Mouse (Mus musculus): Measurements from ENCODE around the gene Gm42688. TPM values are rescaled to one million over a fixed set of nuclear protein-coding genes. Genes with fewer than 3 reads are reported as not detected.
A peak's percentile ranks its signal among the peaks of the same experiment; 100 is the strongest.
"Not testable (repeated sequence)": the region's sequence is repeated elsewhere in the genome, so short reads cannot be mapped to it uniquely, and the experiment has no call there.

The Gm42688 gene
- total RNA-seq, 1 experiment from 2014 or later, result 12.1 TPM

- DNase-seq, result no peak
Measured at GRCm38 (mm10) chr6:83140044-83140443, 38.6 kb downstream of the Gm42688 start.

DNA sequence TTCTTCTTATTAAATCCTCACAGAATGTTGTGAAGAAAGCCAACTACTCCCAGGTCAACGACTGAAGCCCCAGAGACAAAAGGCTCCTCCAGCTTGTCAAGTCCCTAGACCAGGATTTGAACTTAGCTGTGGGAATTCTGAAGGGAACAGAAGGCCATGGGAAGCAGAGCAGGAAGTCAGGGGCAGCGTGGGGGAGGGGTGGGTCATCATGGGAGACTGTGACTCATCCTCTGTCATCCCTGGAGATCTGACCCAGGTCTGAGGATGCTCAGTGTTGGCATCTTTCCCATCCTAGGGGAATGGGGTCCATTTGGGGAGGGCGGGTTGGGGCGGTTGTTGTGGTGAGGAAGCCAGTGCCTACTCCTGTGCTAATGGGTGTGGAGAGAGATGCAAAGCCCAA is 40.2 kb downstream of the Gm42688 start:
- no peak for DNase-seq

- DNase-seq, result no peak
Measured at GRCm38 (mm10) chr6:83142211-83142731, 40.9 kb downstream of the Gm42688 start.

GRCm38 (mm10) chr6:83142886-83143285 is 41.5 kb downstream of the Gm42688 start:
- DNase-seq, result no peak

DNA sequence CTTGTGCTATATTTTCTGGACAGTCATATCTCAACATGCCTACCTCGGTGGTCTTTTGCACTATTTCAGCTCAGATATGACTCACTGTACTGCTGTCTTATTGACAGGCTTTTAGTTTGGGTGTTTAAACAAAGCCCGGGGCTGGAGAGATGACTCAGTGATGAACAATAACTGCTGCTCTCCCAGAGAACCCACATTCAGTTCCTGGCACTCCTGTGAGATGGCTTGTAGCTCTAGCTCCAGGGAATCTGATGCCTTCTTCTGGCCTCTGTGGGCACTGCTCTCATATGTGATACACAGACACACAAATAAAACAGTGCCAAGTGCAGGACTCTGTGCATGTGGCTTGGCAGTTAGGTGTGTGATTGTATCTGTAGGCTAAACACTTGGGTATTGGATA is 43.8 kb downstream of the Gm42688 start:
- no peak for DNase-seq

- no peak for DNase-seq
Measured at GRCm38 (mm10) chr6:83145805-83146204, 44.4 kb downstream of the Gm42688 start.

GRCm38 (mm10) chr6:83147280-83147679 is 45.9 kb downstream of the Gm42688 start:
- DNase-seq, result peak; percentile 32

- DNase-seq, result no peak
Measured at GRCm38 (mm10) chr6:83151721-83152120, 50.3 kb downstream of the Gm42688 start.

GRCm38 (mm10) chr6:83153038-83153437 is 51.6 kb downstream of the Gm42688 start:
- DNase-seq, result no peak

DNA sequence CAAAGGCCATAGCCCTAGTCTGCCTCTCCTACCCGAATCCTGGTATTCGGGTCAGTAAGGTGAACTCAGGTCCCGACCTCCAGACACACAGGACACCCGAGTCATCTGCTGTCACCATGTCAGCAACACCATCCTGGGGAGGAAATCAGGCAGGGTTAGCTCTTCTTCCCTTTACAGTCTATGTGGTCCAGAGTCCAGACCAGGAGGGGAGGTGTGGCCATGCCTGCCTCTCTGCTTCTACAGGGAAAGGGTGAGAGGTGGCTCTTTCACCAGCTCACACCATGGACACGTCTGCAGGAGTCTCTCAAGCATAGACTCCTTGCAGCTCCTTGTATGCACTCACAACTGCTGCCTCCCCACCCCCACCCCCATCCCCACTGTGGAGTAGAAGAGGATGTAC is 52.1 kb downstream of the Gm42688 start:
- DNase-seq, result no peak

DNA sequence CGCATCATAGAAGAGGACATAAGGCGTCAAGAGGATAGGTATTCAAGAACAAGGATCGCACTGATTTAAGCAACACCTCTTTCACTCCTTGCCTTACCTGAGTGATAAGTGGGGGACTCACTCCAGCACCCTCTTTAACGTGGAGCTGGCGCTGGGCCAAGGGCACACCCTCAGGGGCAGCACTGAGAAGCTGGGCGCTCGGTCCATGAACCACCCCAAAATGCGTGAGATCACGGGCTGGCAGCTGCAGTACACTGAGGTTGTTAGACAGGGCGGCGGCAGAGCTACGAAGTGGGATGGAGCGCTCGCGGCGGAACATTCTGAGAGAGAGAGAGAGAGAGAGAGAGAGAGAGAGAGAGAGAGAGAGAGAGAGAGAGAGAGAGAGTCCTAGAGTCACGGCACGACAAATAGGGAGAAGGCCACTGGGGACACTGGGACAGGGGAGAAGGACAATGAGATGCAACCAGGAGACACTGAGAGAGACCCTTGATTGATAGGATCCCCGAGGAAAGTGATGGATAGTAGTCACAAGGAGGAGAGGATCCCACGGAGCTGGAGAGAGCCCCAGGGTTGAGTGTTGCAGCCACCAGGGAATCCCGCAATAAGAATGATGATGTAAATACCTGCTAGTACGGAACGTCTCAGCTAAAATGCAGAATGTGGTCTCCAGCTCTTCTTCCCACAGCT is 54.3 kb downstream of the Gm42688 start:
- DNase-seq, result no peak

DNA sequence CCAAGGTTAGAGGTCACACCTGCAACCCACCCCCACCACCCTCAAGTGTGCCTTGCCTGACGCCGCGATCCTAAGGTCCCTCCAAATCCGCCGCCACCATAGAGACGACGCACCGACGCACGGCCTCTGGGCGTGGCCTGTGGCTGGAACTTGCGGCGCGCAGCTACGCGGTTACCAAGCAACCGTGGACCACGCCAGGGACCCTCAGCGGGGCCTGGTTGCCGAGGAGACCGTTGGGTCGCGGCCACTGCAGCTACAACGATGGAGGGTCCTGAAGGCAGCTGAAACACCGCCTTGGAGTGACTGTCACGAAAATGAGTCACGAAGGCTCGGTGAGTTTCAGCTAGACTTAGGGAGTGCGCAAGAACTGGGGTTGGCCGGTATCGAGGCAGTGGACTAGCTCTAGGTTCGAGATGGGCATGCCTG is 54.9 kb downstream of the Gm42688 start, which contains the start of the genes Wdr54 and 1700003E16Rik:
TSS of gene Wdr54 (minus strand) at position 139 of the 426 bp plus-strand sequence.
TSS of gene 1700003E16Rik (plus strand) at position 146 of the 426 bp plus-strand sequence.
- DNase-seq, result peak; percentile 65

DNA sequence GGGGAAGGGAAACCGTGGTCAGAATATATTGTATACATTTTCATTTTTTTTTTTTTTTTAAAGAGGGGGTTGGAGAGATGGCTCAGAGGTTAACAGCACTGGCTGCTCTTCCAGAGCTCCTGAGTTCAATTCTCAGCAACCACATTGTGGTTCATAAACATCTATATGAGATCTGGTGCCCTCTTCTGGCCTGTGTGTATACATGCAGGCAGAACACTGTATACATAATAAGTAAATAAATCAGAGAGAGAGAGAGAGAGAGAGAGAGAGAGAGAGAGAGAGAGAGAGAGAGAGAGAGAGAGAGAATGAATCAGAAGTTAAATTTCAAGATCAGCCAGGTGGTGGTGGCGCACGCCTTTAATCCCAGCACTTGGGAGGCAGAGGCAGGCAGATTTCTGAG is 58.0 kb downstream of the Gm42688 start:
- DNase-seq, result not testable (repeated sequence)

Small RNAs within 50 kb of the gene (microRNA-seq; reads per million reads assigned to microRNA genes)
- 0 reads per million in 2 experiments for gene Mir3470a

Other genes with a start within 250 kb of the Gm42688 start
- 1.00 and 1.4 TPM in 2 replicates for gene Sema4f, start 161.8 kb upstream of the Gm42688 start, total RNA-seq (2021)
- gene M1ap, start 154.7 kb upstream of the Gm42688 start, total RNA-seq (2021), result not detected in 2 replicates
- 10.1 and 15.9 TPM in 2 replicates for gene Dok1, start 68.1 kb upstream of the Gm42688 start, total RNA-seq (2021)
- 2.3 and 2.5 TPM in 2 replicates for gene Loxl3, start 67.4 kb upstream of the Gm42688 start, total RNA-seq (2021)
- gene Aup1, start 47.1 kb upstream of the Gm42688 start, total RNA-seq (2021), result 214 TPM in 2 replicates
- gene Htra2, start 46.3 kb upstream of the Gm42688 start, total RNA-seq (2021), result 59.1 and 70.1 TPM in 2 replicates
- 4.0 and 4.4 TPM in 2 replicates for gene Dqx1, start 43.8 kb upstream of the Gm42688 start, total RNA-seq (2021)
- gene Tlx2, start 31.3 kb upstream of the Gm42688 start, total RNA-seq (2021), result 14.0 and 14.2 TPM in 2 replicates
- gene Pcgf1, start 23.7 kb upstream of the Gm42688 start, total RNA-seq (2021), result 61.8 and 64.2 TPM in 2 replicates
- gene Lbx2, start 15.2 kb upstream of the Gm42688 start, total RNA-seq (2021), result 11.6 and 22.8 TPM in 2 replicates
- gene Ccdc142, start within 50 bp of the Gm42688 start, total RNA-seq (2021), result 10.3 and 10.4 TPM in 2 replicates
- 92.9 and 112 TPM in 2 replicates for gene Mrpl53, start 7.4 kb downstream of the Gm42688 start, total RNA-seq (2021)
- 76.1 and 82.2 TPM in 2 replicates for gene Mogs, start 13.9 kb downstream of the Gm42688 start, total RNA-seq (2021)
- 92.3 and 118 TPM in 2 replicates for gene Wbp1, start 19.9 kb downstream of the Gm42688 start, total RNA-seq (2021)
- gene Ino80b, start 23.8 kb downstream of the Gm42688 start, total RNA-seq (2021), result 24.3 and 31.3 TPM in 2 replicates
- gene Rtkn, start 33.8 kb downstream of the Gm42688 start, total RNA-seq (2021), result 17.6 and 22.6 TPM in 2 replicates
- 1.2 and 5.1 TPM in 2 replicates for gene Wdr54, start 54.8 kb downstream of the Gm42688 start, total RNA-seq (2021)
- gene 1700003E16Rik, start 54.8 kb downstream of the Gm42688 start, total RNA-seq (2021), result 0.61 and 1.2 TPM in 2 replicates
- gene Dctn1, start 64.3 kb downstream of the Gm42688 start, total RNA-seq (2021), result 138 and 172 TPM in 2 replicates
- gene Slc4a5, start 118.2 kb downstream of the Gm42688 start, total RNA-seq (2021), result 0.12 TPM in 1 of 2 replicates, not detected in the other
- 29.2 and 47.6 TPM in 2 replicates for gene Mthfd2, start 224.3 kb downstream of the Gm42688 start, total RNA-seq (2021)
- gene Mob1a, start 224.4 kb downstream of the Gm42688 start, total RNA-seq (2021), result 81.3 and 81.9 TPM in 2 replicates
- 193 and 211 TPM in 2 replicates for gene Bola3, start 247.5 kb downstream of the Gm42688 start, total RNA-seq (2021)

All from adrenal gland, postnatal 25 days (tissue).